Mouse (Mus musculus) heart, embryonic 13.5 days (tissue): ENCODE results near the gene Tigd4. TPM values are rescaled to one million over a fixed set of nuclear protein-coding genes. Genes with fewer than 3 reads are reported as not detected.

Experiments used
- ATAC-seq: fragments of 200-750 bp; cut with Nextera tagmentation; 2 replicates; pipeline ENCODE4 v1.8.0; 2017; ENCODE audit warnings: moderate TSS enrichment; ENCODE audit not compliant: insufficient number of reproducible peaks, low FRiP score, low TSS enrichment; ENCODE audit errors: extremely low read depth
- H3K27ac ChIP-seq: fragments of 300-500 bp; sonication (generic); replicated peaks from 2 replicates; pipeline ENCODE4 v1.5.1; 2015; ENCODE audit warnings: moderate library complexity, mild to moderate bottlenecking, inconsistent platforms
- H3K27me3 ChIP-seq: fragments of 300-500 bp; sonication (generic); replicated peaks from 2 replicates; pipeline ENCODE4 v1.6.1; 2015; ENCODE audit warnings: mild to moderate bottlenecking, inconsistent platforms
- H3K36me3 ChIP-seq: fragments of 300-500 bp; sonication (generic); 2 replicates; pipeline ENCODE4 v1.6.1; 2015; ENCODE audit warnings: mild to moderate bottlenecking, inconsistent platforms
- H3K4me1 ChIP-seq: fragments of 300-500 bp; sonication (generic); 2 replicates; pipeline ENCODE4 v1.6.1; 2015; ENCODE audit warnings: inconsistent platforms
- H3K4me2 ChIP-seq: fragments of 300-500 bp; sonication (generic); 2 replicates; pipeline ENCODE4 v1.6.1; 2015; ENCODE audit warnings: inconsistent platforms, mild to moderate bottlenecking, moderate library complexity
- H3K4me3 ChIP-seq: fragments of 300-500 bp; sonication (generic); 2 replicates; pipeline ENCODE4 v1.5.1; 2015; ENCODE audit warnings: moderate library complexity, mild to moderate bottlenecking, inconsistent platforms
- H3K9ac ChIP-seq: fragments of 300-500 bp; sonication (generic); 2 replicates; pipeline ENCODE4 v1.6.1; 2015; ENCODE audit warnings: inconsistent platforms, mild to moderate bottlenecking, moderate library complexity
- H3K9me3 ChIP-seq: fragments of 300-500 bp; sonication (generic); 2 replicates; pipeline ENCODE4 v1.6.1; 2016; ENCODE audit warnings: inconsistent platforms
- WGBS: fragments of 180-500 bp; shearing (Covaris S2); methylation state at CpG from one replicate; pipeline ENCODE4 v1.1.7; 2015; ENCODE audit warnings: mixed read lengths; 5-methylcytosine and 5-hydroxymethylcytosine counted together
- polyA plus RNA-seq: library from polyadenylated mRNA; unstranded; fragments of >200 nt; fragmentation: Nextera tagmentation; extraction: Ambion mirVana; gene quantifications from 2 replicates; pipeline ENCODE4 v1.2.1, GENCODE M21; 2015

Tigd4 gene
- polyA plus RNA-seq, 1 experiment from 2014 or later, result 0.05 TPM

- Histone ChIP-seq H3K27ac (peak overlapping the region; percentile 98), H3K4me1 (peaks cover 78% of the 10 kb centered on the region), H3K27me3 (no peaks in the 10 kb centered on the region), H3K9me3 (no peaks in the 10 kb centered on the region), H3K36me3 (no peaks in the 10 kb centered on the region), H3K4me3 (peak overlapping the region; percentile 86), H3K4me2 (peak overlapping the region; percentile 90), H3K9ac (peak overlapping the region; percentile 93)
- under 1% methylated on average over 27 of the region's 27 CpGs for WGBS
- ATAC-seq, result no peak
Measured at GRCm38 (mm10) chr3:84582913-84583276, 10.5 kb upstream of the Tigd4 start.

- peak overlapping the region; percentile 39 for H3K4me2 ChIP-seq
- no peak overlapping the region for H3K9ac ChIP-seq
- H3K27ac ChIP-seq, result peak overlapping the region; percentile 88
- ATAC-seq, result no peak
- peaks cover 54% of the 10 kb centered on the region for H3K4me1 ChIP-seq
- H3K4me3 ChIP-seq, result no peak overlapping the region
- no peaks in the 10 kb centered on the region for H3K27me3 ChIP-seq
- no peaks in the 10 kb centered on the region for H3K36me3 ChIP-seq
- no peaks in the 10 kb centered on the region for H3K9me3 ChIP-seq
- 16% methylated on average over 5 of the region's 5 CpGs for WGBS
Measured at GRCm38 (mm10) chr3:84586736-84587135, 6.6 kb upstream of the Tigd4 start.

GRCm38 (mm10) chr3:84594894-84595676, 1.7 kb downstream of the Tigd4 start:
- peak overlapping the region; percentile 45 for H3K4me3 ChIP-seq
- ATAC-seq, result no peak
- H3K4me2 ChIP-seq, result peak overlapping the region; percentile 68
- H3K36me3 ChIP-seq, result no peaks in the 10 kb centered on the region
- H3K9ac ChIP-seq, result peak overlapping the region; percentile 61
- H3K27me3 ChIP-seq, result peaks cover 16% of the 10 kb centered on the region; the same call in 1 of the 2 replicates
- 8% methylated on average over 23 of the region's 23 CpGs for WGBS
- H3K27ac ChIP-seq, result no peak overlapping the region
- peaks cover 18% of the 10 kb centered on the region for H3K4me1 ChIP-seq
- no peaks in the 10 kb centered on the region for H3K9me3 ChIP-seq

GRCm38 (mm10) chr3:84595677-84596234, 2.4 kb downstream of the Tigd4 start:
- no peak for ATAC-seq

GRCm38 (mm10) chr3:84597996-84598734, 4.8 kb downstream of the Tigd4 start:
- WGBS, result 81% methylated on average over 6 of the region's 6 CpGs
- H3K9me3 ChIP-seq, result no peaks in the 10 kb centered on the region
- no peak for ATAC-seq
- H3K4me1 ChIP-seq, result peaks cover 5% of the 10 kb centered on the region
- no peak overlapping the region for H3K4me3 ChIP-seq
- no peak overlapping the region for H3K9ac ChIP-seq
- peaks cover 16% of the 10 kb centered on the region; the same call in 1 of the 2 replicates for H3K27me3 ChIP-seq
- no peak overlapping the region for H3K27ac ChIP-seq
- H3K4me2 ChIP-seq, result no peak overlapping the region
- no peaks in the 10 kb centered on the region for H3K36me3 ChIP-seq

More at GRCm38 (mm10) chr3:84595677-84596234, 2.4 kb downstream of the Tigd4 start:
- Histone ChIP-seq H3K36me3 (no peaks in the 10 kb centered on the region), H3K4me3 (peak overlapping the region; percentile 45), H3K9me3 (no peaks in the 10 kb centered on the region), H3K4me2 (peak overlapping the region; percentile 68), H3K27me3 (peaks cover 16% of the 10 kb centered on the region; the same call in 1 of the 2 replicates), H3K4me1 (peaks cover 18% of the 10 kb centered on the region), H3K9ac (no peak overlapping the region), H3K27ac (no peak overlapping the region)
- 39% methylated on average over 5 of the region's 5 CpGs for WGBS

- ATAC-seq, result no peak
- no peaks in the 10 kb centered on the region for H3K36me3 ChIP-seq
- no peak overlapping the region for H3K4me2 ChIP-seq
- 77% methylated on average over 6 of the region's 6 CpGs for WGBS
- peaks cover 4% of the 10 kb centered on the region; the same call in 1 of the 2 replicates for H3K4me1 ChIP-seq
- H3K27me3 ChIP-seq, result peaks cover 16% of the 10 kb centered on the region; the same call in 1 of the 2 replicates
- H3K9me3 ChIP-seq, result no peaks in the 10 kb centered on the region
- H3K9ac ChIP-seq, result no peak overlapping the region
- no peak overlapping the region for H3K27ac ChIP-seq
- no peak overlapping the region for H3K4me3 ChIP-seq
Measured at GRCm38 (mm10) chr3:84598756-84599155, 5.4 kb downstream of the Tigd4 start.

- ATAC-seq, result no peak
- Histone ChIP-seq H3K4me2 (no peak overlapping the region), H3K27me3 (peaks cover 8% of the 10 kb centered on the region; the same call in 1 of the 2 replicates), H3K9ac (no peak overlapping the region), H3K9me3 (peaks cover 6% of the 10 kb centered on the region; the same call in 1 of the 2 replicates), H3K4me3 (no peak overlapping the region), H3K27ac (no peak overlapping the region), H3K36me3 (no peaks in the 10 kb centered on the region), H3K4me1 (peaks cover 4% of the 10 kb centered on the region; the same call in 1 of the 2 replicates)
- WGBS, result 79% methylated on average over 9 of the region's 9 CpGs
Measured at GRCm38 (mm10) chr3:84601870-84602495, 8.6 kb downstream of the Tigd4 start.

- Histone ChIP-seq H3K27ac (no peak overlapping the region), H3K4me2 (no peak overlapping the region), H3K9ac (no peak overlapping the region), H3K27me3 (0 out of 2 replicates have a peak, but pooled peaks cover 3% of the 10 kb centered on the region), H3K9me3 (peaks cover 6% of the 10 kb centered on the region; the same call in 1 of the 2 replicates), H3K4me3 (no peak overlapping the region), H3K36me3 (no peaks in the 10 kb centered on the region), H3K4me1 (peaks cover 4% of the 10 kb centered on the region; the same call in 1 of the 2 replicates)
- WGBS, result 76% methylated on average over 2 of the region's 2 CpGs
- no peak for ATAC-seq
Measured at GRCm38 (mm10) chr3:84602759-84603158, 9.4 kb downstream of the Tigd4 start.

GRCm38 (mm10) chr3:84603212-84603611, 9.8 kb downstream of the Tigd4 start:
- Histone ChIP-seq H3K36me3 (no peaks in the 10 kb centered on the region), H3K9ac (no peak overlapping the region), H3K4me3 (no peak overlapping the region), H3K27me3 (no peaks in the 10 kb centered on the region), H3K27ac (no peak overlapping the region), H3K9me3 (peaks cover 6% of the 10 kb centered on the region; the same call in 1 of the 2 replicates), H3K4me1 (peaks cover 4% of the 10 kb centered on the region; the same call in 1 of the 2 replicates), H3K4me2 (no peak overlapping the region)
- WGBS, result 41% methylated on average over 9 of the region's 9 CpGs
- ATAC-seq, result no peak

GRCm38 (mm10) chr3:84610183-84610710, 16.9 kb downstream of the Tigd4 start:
- Histone ChIP-seq H3K4me3 (no peak overlapping the region), H3K27me3 (no peaks in the 10 kb centered on the region), H3K9ac (no peak overlapping the region), H3K4me1 (no peaks in the 10 kb centered on the region), H3K36me3 (no peaks in the 10 kb centered on the region), H3K4me2 (no peak overlapping the region), H3K27ac (no peak overlapping the region), H3K9me3 (peaks cover 6% of the 10 kb centered on the region; the same call in 1 of the 2 replicates)
- WGBS, result 73% methylated on average over 9 of the region's 9 CpGs
- ATAC-seq, result no peak
